Mouse (Mus musculus) limb, embryonic 11.5 days (tissue): ENCODE results near the gene Sprr2j-ps. TPM values are rescaled to one million over a fixed set of nuclear protein-coding genes. Genes with fewer than 3 reads are reported as not detected.

ENCODE experiments used
- ATAC-seq: fragments of 200-750 bp; cut with Nextera tagmentation; 2 replicates; pipeline ENCODE4 v1.8.0; 2017; ENCODE audit warnings: low read depth; ENCODE audit not compliant: insufficient number of reproducible peaks, low FRiP score, low TSS enrichment
- DNase-seq: peaks from one replicate; pipeline ENCODE4 v3.0.0-alpha.2; 2015; ENCODE audit warnings: low spot score
- H3K27ac ChIP-seq: fragments of 300-500 bp; sonication (generic); replicated peaks from 2 replicates; pipeline ENCODE4 v1.5.1; 2014; ENCODE audit warnings: low read depth, mild to moderate bottlenecking, low read length
- H3K27me3 ChIP-seq: fragments of 300-500 bp; sonication (generic); 2 replicates; pipeline ENCODE4 v1.6.1; 2014; ENCODE audit warnings: mild to moderate bottlenecking, low read length, mixed read lengths; ENCODE audit not compliant: control insufficient read depth, insufficient read depth
- H3K36me3 ChIP-seq: fragments of 300-500 bp; sonication (generic); 2 replicates; pipeline ENCODE4 v1.6.1; 2014; ENCODE audit warnings: mild to moderate bottlenecking, low read length, moderate library complexity, mixed read lengths; ENCODE audit not compliant: control insufficient read depth, insufficient read depth
- H3K4me1 ChIP-seq: fragments of 300-500 bp; sonication (generic); 2 replicates; pipeline ENCODE4 v1.6.1; 2014; ENCODE audit warnings: low read length, mixed read lengths; ENCODE audit not compliant: control insufficient read depth, insufficient read depth
- H3K4me2 ChIP-seq: fragments of 300-500 bp; sonication (generic); 2 replicates; pipeline ENCODE4 v1.6.1; 2014; ENCODE audit warnings: low read depth, mild to moderate bottlenecking, moderate library complexity; ENCODE audit not compliant: severe bottlenecking
- H3K4me3 ChIP-seq: fragments of 300-500 bp; sonication (generic); 2 replicates; pipeline ENCODE4 v1.5.1; 2014; ENCODE audit warnings: low read depth, low read length
- H3K9ac ChIP-seq: fragments of 300-500 bp; sonication (generic); 2 replicates; pipeline ENCODE4 v1.6.1; 2014; ENCODE audit warnings: mild to moderate bottlenecking, low read length
- H3K9me3 ChIP-seq: fragments of 300-500 bp; sonication (generic); 2 replicates; pipeline ENCODE4 v1.6.1; 2016; ENCODE audit warnings: low read length; ENCODE audit not compliant: control insufficient read depth
- WGBS: fragments of 180-500 bp; shearing (Covaris S2); extraction: QIAGEN DNeasy Blood & Tissue Kit; methylation state at CpG from one replicate; pipeline ENCODE4 v1.1.7; 2014; 5-methylcytosine and 5-hydroxymethylcytosine counted together
- polyA plus RNA-seq: library from polyadenylated mRNA; unstranded; fragments of >200 nt; fragmentation: Nextera tagmentation; extraction: Ambion mirVana; gene quantifications from 2 replicates; pipeline ENCODE4 v1.2.1, GENCODE M21; 2014

Gene Sprr2j-ps
- polyA plus RNA-seq: not detected in 2 replicates

- H3K4me2 ChIP-seq: no peak within 1 kb of the TSS
- no peaks in the 10 kb centered on the region for H3K4me1 ChIP-seq
- no peaks in the 10 kb centered on the region for H3K9me3 ChIP-seq
- ATAC-seq (no peak), DNase-seq (no peak)
- H3K27ac ChIP-seq: no peak within 1 kb of the TSS
- no peak within 1 kb of the TSS for H3K9ac ChIP-seq
- H3K4me3 ChIP-seq: no peak within 1 kb of the TSS
- WGBS: 98% methylated on average over 2 of the region's 2 CpGs
- no peaks in the 10 kb centered on the region for H3K27me3 ChIP-seq
- H3K36me3 ChIP-seq: no peaks in the 10 kb centered on the region
Measured at GRCm38 (mm10) chr3:92417782-92418181, at the start of gene Sprr2j-ps. Gene Sprr2j-ps (plus strand): TSS chr3:92418082.

GRCm38 (mm10) chr3:92373613-92374012 lies 44.3 kb upstream of the Sprr2j-ps start:
- Histone ChIP-seq H3K27ac (no peak overlapping the region), H3K4me2 (no peak overlapping the region), H3K36me3 (no peaks in the 10 kb centered on the region), H3K4me3 (no peak overlapping the region), H3K27me3 (no peaks in the 10 kb centered on the region), H3K9ac (no peak overlapping the region), H3K9me3 (no peaks in the 10 kb centered on the region), H3K4me1 (no peaks in the 10 kb centered on the region)
- ATAC-seq (no peak), DNase-seq (no peak)
- 86% methylated on average over 2 of the region's 2 CpGs for WGBS

- Histone ChIP-seq H3K27me3 (no peaks in the 10 kb centered on the region), H3K4me2 (no peak within 1 kb of the TSS), H3K36me3 (no peaks in the 10 kb centered on the region), H3K9me3 (no peaks in the 10 kb centered on the region), H3K9ac (no peak within 1 kb of the TSS), H3K27ac (no peak within 1 kb of the TSS), H3K4me1 (no peaks in the 10 kb centered on the region), H3K4me3 (no peak within 1 kb of the TSS)
- ATAC-seq: no peak
- 89% methylated on average over 1 of the region's 1 CpGs for WGBS
- DNase-seq: no peak
Measured at GRCm38 (mm10) chr3:92385385-92385784, 32.5 kb upstream of the Sprr2j-ps start, which contains the start of gene Sprr2h. Gene Sprr2h (plus strand): TSS chr3:92385685.

GRCm38 (mm10) chr3:92394301-92394700 lies 23.6 kb upstream of the Sprr2j-ps start:
- no peak for DNase-seq

GRCm38 (mm10) chr3:92407691-92408090 lies 10.2 kb upstream of the Sprr2j-ps start, which contains the start of gene Sprr2i:
Gene Sprr2i (plus strand): TSS chr3:92407991.
- ATAC-seq: no peak
- no peak within 1 kb of the TSS for H3K9ac ChIP-seq
- no peaks in the 10 kb centered on the region for H3K4me1 ChIP-seq
- H3K4me2 ChIP-seq: no peak within 1 kb of the TSS
- H3K36me3 ChIP-seq: no peaks in the 10 kb centered on the region
- no peaks in the 10 kb centered on the region for H3K9me3 ChIP-seq
- DNase-seq: no peak
- H3K27me3 ChIP-seq: no peaks in the 10 kb centered on the region
- 93% methylated on average over 2 of the region's 2 CpGs for WGBS
- H3K4me3 ChIP-seq: no peak within 1 kb of the TSS
- H3K27ac ChIP-seq: no peak within 1 kb of the TSS

More at GRCm38 (mm10) chr3:92394301-92394700, 23.6 kb upstream of the Sprr2j-ps start:
- WGBS: 71% methylated on average over 1 of the region's 1 CpGs
- H3K36me3 ChIP-seq: no peaks in the 10 kb centered on the region
- no peak overlapping the region for H3K27ac ChIP-seq
- no peak overlapping the region for H3K9ac ChIP-seq
- ATAC-seq: no peak
- H3K4me1 ChIP-seq: no peaks in the 10 kb centered on the region
- H3K27me3 ChIP-seq: no peaks in the 10 kb centered on the region
- H3K4me3 ChIP-seq: no peak overlapping the region
- H3K4me2 ChIP-seq: no peak overlapping the region
- no peaks in the 10 kb centered on the region for H3K9me3 ChIP-seq

- Histone ChIP-seq H3K4me3 (no peak within 1 kb of the TSS), H3K27ac (no peak within 1 kb of the TSS), H3K9ac (no peak within 1 kb of the TSS), H3K4me1 (no peaks in the 10 kb centered on the region), H3K36me3 (no peaks in the 10 kb centered on the region), H3K27me3 (no peaks in the 10 kb centered on the region), H3K4me2 (no peak within 1 kb of the TSS), H3K9me3 (no peaks in the 10 kb centered on the region)
- DNase-seq: no peak
- 91% methylated on average over 6 of the region's 6 CpGs for WGBS
- ATAC-seq: no peak
Measured at GRCm38 (mm10) chr3:92429323-92429722, 11.4 kb downstream of the Sprr2j-ps start, which contains the start of gene Gm9774. Gene Gm9774 (minus strand): TSS chr3:92429423.

GRCm38 (mm10) chr3:92432282-92432681 lies 14.4 kb downstream of the Sprr2j-ps start, which contains the start of gene Sprr2k:
Gene Sprr2k (plus strand): TSS chr3:92432582.
- Histone ChIP-seq H3K9me3 (no peaks in the 10 kb centered on the region), H3K27ac (no peak within 1 kb of the TSS), H3K4me3 (no peak within 1 kb of the TSS), H3K9ac (no peak within 1 kb of the TSS), H3K4me2 (no peak within 1 kb of the TSS), H3K4me1 (no peaks in the 10 kb centered on the region), H3K27me3 (no peaks in the 10 kb centered on the region), H3K36me3 (no peaks in the 10 kb centered on the region)
- no peak for DNase-seq
- ATAC-seq: no peak
- WGBS: 88% methylated on average over 2 of the region's 2 CpGs

- H3K9ac ChIP-seq: no peak within 1 kb of the TSS
- no peaks in the 10 kb centered on the region for H3K9me3 ChIP-seq
- WGBS: 89% methylated on average over 3 of the region's 3 CpGs
- H3K4me3 ChIP-seq: no peak within 1 kb of the TSS
- H3K4me1 ChIP-seq: no peaks in the 10 kb centered on the region
- H3K27ac ChIP-seq: no peak within 1 kb of the TSS
- DNase-seq: no peak
- H3K27me3 ChIP-seq: no peaks in the 10 kb centered on the region
- no peaks in the 10 kb centered on the region for H3K36me3 ChIP-seq
- H3K4me2 ChIP-seq: no peak within 1 kb of the TSS
- no peak for ATAC-seq
Measured at GRCm38 (mm10) chr3:92438689-92439088, 20.8 kb downstream of the Sprr2j-ps start, which contains the start of gene Sprr1b. Gene Sprr1b (minus strand): TSS chr3:92438789.

GRCm38 (mm10) chr3:92440177-92440576 lies 22.3 kb downstream of the Sprr2j-ps start:
- whole genome bisulfite sequencing: 84% methylated on average over 3 of the region's 3 CpGs

More at GRCm38 (mm10) chr3:92440177-92440576, 22.3 kb downstream of the Sprr2j-ps start:
- Histone ChIP-seq H3K27me3 (no peaks in the 10 kb centered on the region), H3K9me3 (no peaks in the 10 kb centered on the region), H3K36me3 (no peaks in the 10 kb centered on the region), H3K4me2 (no peak overlapping the region), H3K4me1 (no peaks in the 10 kb centered on the region), H3K27ac (no peak overlapping the region), H3K4me3 (no peak overlapping the region), H3K9ac (no peak overlapping the region)
- ATAC-seq (no peak), DNase-seq (no peak)
